Mouse (Mus musculus) CH12.LX (cell line): ENCODE results near the gene Hist1h3a.

Experiments used
- ETS1 ChIP-seq: conservative IDR thresholded peaks from 2 replicates; pipeline ENCODE4 v1.6.1; 2012; ENCODE audit warnings: low read depth, mild to moderate bottlenecking, inconsistent platforms, low read length, improper control_type of control experiment, moderate library complexity
- HCFC1 ChIP-seq: IDR thresholded peaks from 2 replicates; pipeline ENCODE4 v1.6.1; 2012; ENCODE audit warnings: low read depth, mild to moderate bottlenecking, inconsistent platforms, low read length, improper control_type of control experiment

DNA sequence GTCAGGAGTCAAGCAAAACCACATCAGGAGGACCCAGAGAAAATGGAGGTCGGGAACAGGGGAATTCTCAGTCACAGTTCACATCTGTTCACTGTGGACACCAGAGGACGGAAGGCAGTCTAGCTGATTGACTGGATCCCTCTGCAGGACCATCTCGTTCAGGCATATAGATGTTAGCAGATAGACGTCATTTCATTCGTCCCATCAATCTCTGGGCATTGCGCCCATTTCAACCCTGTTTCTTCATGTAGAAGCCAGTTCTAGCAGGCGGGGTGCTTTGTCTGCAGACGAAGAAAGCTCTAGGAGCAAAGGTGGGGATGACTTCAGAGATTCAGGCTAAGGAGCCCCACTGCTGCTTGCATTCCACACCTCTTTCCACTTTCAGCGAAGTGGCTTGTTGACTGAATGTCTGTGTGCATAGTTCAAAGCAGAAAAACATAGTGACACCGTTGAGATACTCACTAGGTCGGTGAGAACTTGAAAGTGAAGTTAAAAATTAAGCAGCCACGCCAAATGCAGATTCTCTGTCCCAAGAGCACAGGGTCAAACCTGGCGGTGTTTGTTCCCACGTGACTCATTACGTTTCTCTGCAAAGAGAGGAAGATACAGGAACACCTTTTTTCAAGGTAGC lies 44.4 kb upstream of the Hist1h3a start, which contains the start of gene Slc17a2:
- TF ChIP-seq ETS1 (no peak), HCFC1 (no peak)
